Mouse (Mus musculus) frontal cortex, postnatal 14 days (tissue): ENCODE results near the gene Gm30083.

ENCODE experiments used
- DNase-seq, 2 experiments: peaks; one replicate each; pipeline ENCODE4 v3.0.0; 2022; ENCODE audit warnings: low spot score in 2 of 2

The Gm30083 gene

GRCm38 (mm10) chr14:33959341-33959740, 55.6 kb downstream of the Gm30083 start:
- peak in 1 of 2 experiments; percentile 59 for DNase-seq

- DNase-seq, result no peak
Observed at GRCm38 (mm10) chr14:33958841-33959240, 56.1 kb downstream of the Gm30083 start.

DNA sequence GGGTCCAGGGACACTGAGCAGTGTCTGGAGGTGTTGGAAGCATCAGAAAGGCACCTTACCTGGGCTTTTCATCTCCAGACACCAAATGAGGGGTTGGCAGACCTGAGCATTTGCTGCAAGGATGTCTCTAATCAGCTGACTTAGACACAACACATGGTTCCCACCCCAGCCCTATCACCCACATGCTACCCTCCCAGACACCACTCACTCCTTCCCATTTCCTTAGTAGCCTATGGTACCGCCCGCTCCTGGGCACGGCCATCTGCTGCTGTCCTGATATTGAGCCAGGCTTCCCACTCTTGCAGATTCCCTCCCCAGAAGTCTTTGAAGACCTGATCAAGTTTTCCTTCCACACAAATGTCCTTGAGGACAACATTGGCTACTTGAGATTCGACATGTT, 56.8 kb downstream of the Gm30083 start:
- no peak for DNase-seq

GRCm38 (mm10) chr14:33956055-33956454, 58.9 kb downstream of the Gm30083 start:
- DNase-seq, result no peak

- DNase-seq, result no peak
Observed at GRCm38 (mm10) chr14:33953761-33954160, 61.2 kb downstream of the Gm30083 start, which contains the start of gene Rbp3. Gene Rbp3 (plus strand): TSS chr14:33954003.

DNA sequence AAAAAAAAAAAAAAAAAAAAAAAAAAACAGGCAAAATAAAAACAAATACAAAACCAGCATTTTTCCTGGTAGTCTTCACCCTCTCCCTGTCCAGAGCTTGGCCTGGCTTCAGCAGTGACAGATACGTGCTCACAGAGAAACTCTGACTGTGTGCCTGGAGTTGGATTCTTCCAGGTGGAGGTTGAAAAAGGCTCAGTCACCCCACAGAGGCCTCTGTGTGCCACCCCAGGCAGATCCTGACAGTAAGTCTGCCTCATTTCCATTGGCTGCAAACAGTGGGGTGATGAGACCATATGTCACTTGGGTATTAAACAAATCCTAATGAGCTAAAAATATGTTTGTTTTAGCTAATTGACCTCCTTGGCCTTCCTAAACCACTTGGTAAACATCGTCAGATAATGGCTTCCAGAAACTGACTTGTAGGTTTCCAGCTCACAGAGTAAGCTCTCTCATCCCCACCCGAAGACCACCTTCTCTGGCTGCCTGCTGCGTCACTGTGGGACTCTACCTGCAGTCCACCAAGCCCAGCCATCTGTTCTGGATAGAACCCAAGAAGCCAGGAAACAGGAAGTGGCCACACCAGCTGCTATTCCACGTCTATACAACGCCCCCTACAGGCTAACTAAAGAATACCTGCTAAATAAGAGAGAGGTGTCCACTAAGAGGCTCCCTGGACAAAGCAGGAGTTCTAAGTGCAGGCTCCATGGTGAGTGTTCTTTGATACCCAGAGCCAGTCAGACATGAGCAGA, 62.6 kb downstream of the Gm30083 start:
- no peak for DNase-seq

DNA sequence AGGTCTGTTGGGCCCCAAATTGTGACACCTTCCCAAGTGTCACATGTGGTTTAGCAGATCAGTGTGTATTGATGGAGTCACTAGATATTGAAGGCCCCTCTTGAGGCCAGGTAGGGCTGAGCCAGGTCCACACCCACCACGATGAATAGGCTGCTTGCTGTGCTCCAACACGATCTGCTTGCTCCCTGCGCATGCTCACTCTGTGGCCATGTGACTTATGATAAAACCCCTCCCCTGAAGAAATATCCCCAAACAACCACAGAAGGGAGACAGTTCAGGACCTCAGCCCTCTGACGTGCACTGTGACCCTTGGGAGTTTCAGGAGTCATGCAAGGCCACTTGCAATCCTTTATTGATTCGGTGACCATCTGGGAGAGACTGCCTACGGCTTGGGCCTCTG, 68.9 kb downstream of the Gm30083 start:
- DNase-seq, result no peak

- no peak for DNase-seq
Observed at GRCm38 (mm10) chr14:33942222-33942621, 72.8 kb downstream of the Gm30083 start.

DNA sequence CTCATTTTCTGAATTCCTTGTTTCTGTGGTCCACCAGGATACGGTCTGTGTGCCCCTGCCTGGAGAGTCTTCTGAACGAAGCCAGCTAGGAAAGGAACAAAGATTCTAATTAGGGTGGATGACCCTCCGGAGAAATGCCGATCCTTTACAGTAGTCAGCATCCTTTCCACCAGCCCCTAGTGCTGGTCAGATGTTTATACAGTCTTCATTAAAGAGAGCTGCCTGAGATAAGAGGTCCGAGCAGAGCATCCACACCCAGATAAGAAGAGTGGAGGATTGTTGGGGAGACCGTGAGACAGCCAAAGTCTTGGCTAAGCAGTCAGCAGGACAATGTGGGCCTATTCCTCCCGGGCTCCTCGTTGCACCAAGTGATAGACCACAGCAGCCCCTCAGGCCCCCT, 74.2 kb downstream of the Gm30083 start, which contains the start of gene Gdf2:
Gene Gdf2, plus strand, starts transcription at position 301 of the 400 bp plus-strand sequence.
- DNase-seq, result no peak

GRCm38 (mm10) chr14:33939117-33939516, 75.9 kb downstream of the Gm30083 start:
- DNase-seq, result peak; percentile 45 to 67
